Mouse (Mus musculus) G1E (cell line): ENCODE data around the gene Nobox.

Experiments
- CTCF ChIP-seq: IDR thresholded peaks from 2 replicates; pipeline ENCODE4 v1.5.1; 2012; ENCODE audit warnings: low read depth, low read length, inconsistent platforms, mixed read lengths
- GATA1 ChIP-seq: IDR thresholded peaks from 2 replicates; pipeline ENCODE4 v1.6.1; 2012; ENCODE audit warnings: borderline replicate concordance, low read length, inconsistent platforms, mixed read lengths
- GATA2 ChIP-seq: IDR thresholded peaks from 2 replicates; pipeline ENCODE4 v1.6.1; 2012; ENCODE audit warnings: low read depth, low read length, inconsistent platforms, borderline replicate concordance
- POLR2AphosphoS5 ChIP-seq: IDR thresholded peaks from 2 replicates; pipeline ENCODE4 v1.6.1; 2012; ENCODE audit warnings: low read depth, low read length, inconsistent platforms; ENCODE audit not compliant: insufficient replicate concordance
- TAL1 ChIP-seq: conservative IDR thresholded peaks from 2 replicates; pipeline ENCODE4 v1.6.1; 2012; ENCODE audit warnings: low read depth, low read length, inconsistent platforms, mixed read lengths

GRCm38 (mm10) chr6:43280481-43280880, 28.9 kb downstream of the Nobox start:
- TF ChIP-seq CTCF (no peak), TAL1 (no peak), GATA1 (no peak), GATA2 (no peak), POLR2AphosphoS5 (no peak)
